Mouse (Mus musculus): ENCODE data around the gene Atg4d. TPM values are rescaled to one million over a fixed set of nuclear protein-coding genes. Genes with fewer than 3 reads are reported as not detected.
"Not testable (repeated sequence)": the region's sequence is repeated elsewhere in the genome, so short reads cannot be mapped to it uniquely, and the experiment has no call there.

Atg4d gene
- polyA plus RNA-seq, 1 experiment from 2014 or later = 52.8 TPM

- H3K27me3 ChIP-seq (replicated peaks; ENCODE audit: control insufficient read depth, insufficient read depth, low read length) = no peaks in the 10 kb centered on the region
- H3K36me3 ChIP-seq (ENCODE audit: control insufficient read depth, insufficient read depth, low read length) = peaks cover 8% of the 10 kb centered on the region; the same call in 1 of the 2 replicates
- ATAC-seq = no peak; the same call in none of the 2 replicates
- peak overlapping the region; percentile 84 for H3K27ac ChIP-seq (ENCODE audit: low read depth, low read length)
- H3K9me3 ChIP-seq (ENCODE audit: control insufficient read depth, low read length) = no peaks in the 10 kb centered on the region
- H3K4me1 ChIP-seq (ENCODE audit: control insufficient read depth, insufficient read depth, low read depth, low read length) = peaks cover 20% of the 10 kb centered on the region
- H3K4me3 ChIP-seq (ENCODE audit: low read length) = peak overlapping the region; percentile 80
- H3K9ac ChIP-seq (ENCODE audit: low read depth, low read length) = peak overlapping the region; percentile 71
- H3K4me2 ChIP-seq (ENCODE audit: low read length) = peak overlapping the region; percentile 92
- WGBS = 20% methylated on average over 17 of the region's 17 CpGs
Observed at GRCm38 (mm10) chr9:21264272-21264999, 657 bp upstream of the Atg4d start.

GRCm38 (mm10) chr9:21265611-21266010, 518 bp downstream of the Atg4d start:
- WGBS = 5% methylated on average over 11 of the region's 11 CpGs

GRCm38 (mm10) chr9:21266889-21267288, 1.8 kb downstream of the Atg4d start:
- WGBS = 99% methylated on average over 5 of the region's 5 CpGs
- ATAC-seq = no peak
- peaks cover 27% of the 10 kb centered on the region for H3K36me3 ChIP-seq (ENCODE audit: control insufficient read depth, insufficient read depth, low read length)
- H3K27me3 ChIP-seq (replicated peaks; ENCODE audit: control insufficient read depth, insufficient read depth, low read length) = no peaks in the 10 kb centered on the region
- H3K4me1 ChIP-seq (ENCODE audit: control insufficient read depth, insufficient read depth, low read depth, low read length) = peaks cover 20% of the 10 kb centered on the region
- H3K4me3 ChIP-seq (ENCODE audit: low read length) = no peak overlapping the region
- H3K9me3 ChIP-seq (ENCODE audit: control insufficient read depth, low read length) = no peaks in the 10 kb centered on the region
- no peak overlapping the region for H3K27ac ChIP-seq (ENCODE audit: low read depth, low read length)
- H3K9ac ChIP-seq (ENCODE audit: low read depth, low read length) = no peak overlapping the region; the same call in 1 of the 2 replicates
- no peak overlapping the region; the same call in 1 of the 2 replicates for H3K4me2 ChIP-seq (ENCODE audit: low read length)

More at GRCm38 (mm10) chr9:21265611-21266010, 518 bp downstream of the Atg4d start:
- ATAC-seq = no peak; the same call in 1 of the 2 replicates
- H3K4me1 ChIP-seq (ENCODE audit: control insufficient read depth, insufficient read depth, low read depth, low read length) = peaks cover 20% of the 10 kb centered on the region
- H3K9me3 ChIP-seq (ENCODE audit: control insufficient read depth, low read length) = no peaks in the 10 kb centered on the region
- peaks cover 15% of the 10 kb centered on the region for H3K36me3 ChIP-seq (ENCODE audit: control insufficient read depth, insufficient read depth, low read length)
- H3K27me3 ChIP-seq (replicated peaks; ENCODE audit: control insufficient read depth, insufficient read depth, low read length) = no peaks in the 10 kb centered on the region
- H3K9ac ChIP-seq (ENCODE audit: low read depth, low read length) = peak overlapping the region; percentile 88
- no peak overlapping the region for H3K27ac ChIP-seq (ENCODE audit: low read depth, low read length)
- peak overlapping the region; percentile 92 for H3K4me2 ChIP-seq (ENCODE audit: low read length)
- peak overlapping the region; percentile 80 for H3K4me3 ChIP-seq (ENCODE audit: low read length)

GRCm38 (mm10) chr9:21268305-21268704, 3.2 kb downstream of the Atg4d start:
- no peak overlapping the region for H3K27ac ChIP-seq (ENCODE audit: low read depth, low read length)
- no peaks in the 10 kb centered on the region for H3K27me3 ChIP-seq (replicated peaks; ENCODE audit: control insufficient read depth, insufficient read depth, low read length)
- H3K4me1 ChIP-seq (ENCODE audit: control insufficient read depth, insufficient read depth, low read depth, low read length) = peaks cover 20% of the 10 kb centered on the region
- H3K9ac ChIP-seq (ENCODE audit: low read depth, low read length) = no peak overlapping the region
- H3K36me3 ChIP-seq (ENCODE audit: control insufficient read depth, insufficient read depth, low read length) = peaks cover 41% of the 10 kb centered on the region
- no peak overlapping the region for H3K4me3 ChIP-seq (ENCODE audit: low read length)
- WGBS = 95% methylated on average over 16 of the region's 16 CpGs
- ATAC-seq = no peak
- no peak overlapping the region for H3K4me2 ChIP-seq (ENCODE audit: low read length)
- no peaks in the 10 kb centered on the region for H3K9me3 ChIP-seq (ENCODE audit: control insufficient read depth, low read length)

GRCm38 (mm10) chr9:21269590-21269989, 4.5 kb downstream of the Atg4d start:
- not testable (repeated sequence) for H3K27me3 ChIP-seq (replicated peaks; ENCODE audit: control insufficient read depth, insufficient read depth, low read length); H3K4me3 ChIP-seq (ENCODE audit: low read length); H3K9ac ChIP-seq (ENCODE audit: low read depth, low read length); ATAC-seq; H3K4me2 ChIP-seq (ENCODE audit: low read length); H3K9me3 ChIP-seq (ENCODE audit: control insufficient read depth, low read length); H3K27ac ChIP-seq (ENCODE audit: low read depth, low read length)
- 85% methylated on average over 5 of the region's 5 CpGs for WGBS
- Histone ChIP-seq H3K36me3 (ENCODE audit: control insufficient read depth, insufficient read depth, low read length) (peaks cover 48% of the 10 kb centered on the region), H3K4me1 (ENCODE audit: control insufficient read depth, insufficient read depth, low read depth, low read length) (peaks cover 16% of the 10 kb centered on the region)

GRCm38 (mm10) chr9:21272391-21272790, 7.3 kb downstream of the Atg4d start:
- no peaks in the 10 kb centered on the region for H3K27me3 ChIP-seq (replicated peaks; ENCODE audit: control insufficient read depth, insufficient read depth, low read length)
- no peaks in the 10 kb centered on the region for H3K4me1 ChIP-seq (ENCODE audit: control insufficient read depth, insufficient read depth, low read depth, low read length)
- no peaks in the 10 kb centered on the region for H3K9me3 ChIP-seq (ENCODE audit: control insufficient read depth, low read length)
- no peak overlapping the region for H3K27ac ChIP-seq (ENCODE audit: low read depth, low read length)
- WGBS = 92% methylated on average over 9 of the region's 9 CpGs
- no peak overlapping the region for H3K4me2 ChIP-seq (ENCODE audit: low read length)
- no peak overlapping the region for H3K4me3 ChIP-seq (ENCODE audit: low read length)
- no peak overlapping the region for H3K9ac ChIP-seq (ENCODE audit: low read depth, low read length)
- no peak for ATAC-seq
- peaks cover 62% of the 10 kb centered on the region for H3K36me3 ChIP-seq (ENCODE audit: control insufficient read depth, insufficient read depth, low read length)

GRCm38 (mm10) chr9:21273094-21273493, 8.0 kb downstream of the Atg4d start:
- Histone ChIP-seq H3K9ac (ENCODE audit: low read depth, low read length) (no peak overlapping the region), H3K27me3 (replicated peaks; ENCODE audit: control insufficient read depth, insufficient read depth, low read length) (no peaks in the 10 kb centered on the region), H3K36me3 (ENCODE audit: control insufficient read depth, insufficient read depth, low read length) (peaks cover 63% of the 10 kb centered on the region), H3K27ac (ENCODE audit: low read depth, low read length) (no peak overlapping the region), H3K4me2 (ENCODE audit: low read length) (no peak overlapping the region), H3K4me3 (ENCODE audit: low read length) (no peak overlapping the region), H3K4me1 (ENCODE audit: control insufficient read depth, insufficient read depth, low read depth, low read length) (no peaks in the 10 kb centered on the region), H3K9me3 (ENCODE audit: control insufficient read depth, low read length) (no peaks in the 10 kb centered on the region)
- ATAC-seq = no peak
- 84% methylated on average over 8 of the region's 8 CpGs for WGBS

- Histone ChIP-seq H3K4me1 (ENCODE audit: control insufficient read depth, insufficient read depth, low read depth, low read length) (no peaks in the 10 kb centered on the region), H3K4me3 (ENCODE audit: low read length) (no peak overlapping the region), H3K27ac (ENCODE audit: low read depth, low read length) (no peak overlapping the region), H3K36me3 (ENCODE audit: control insufficient read depth, insufficient read depth, low read length) (peaks cover 58% of the 10 kb centered on the region), H3K4me2 (ENCODE audit: low read length) (no peak overlapping the region), H3K27me3 (replicated peaks; ENCODE audit: control insufficient read depth, insufficient read depth, low read length) (no peaks in the 10 kb centered on the region), H3K9me3 (ENCODE audit: control insufficient read depth, low read length) (no peaks in the 10 kb centered on the region), H3K9ac (ENCODE audit: low read depth, low read length) (no peak overlapping the region)
- no peak for ATAC-seq
- WGBS = 78% methylated on average over 7 of the region's 7 CpGs
Observed at GRCm38 (mm10) chr9:21273520-21274228, 8.6 kb downstream of the Atg4d start.

GRCm38 (mm10) chr9:21274336-21274735, 9.2 kb downstream of the Atg4d start:
- no peak overlapping the region for H3K4me2 ChIP-seq (ENCODE audit: low read length)
- H3K9ac ChIP-seq (ENCODE audit: low read depth, low read length) = no peak overlapping the region
- WGBS = 90% methylated on average over 3 of the region's 3 CpGs
- H3K4me1 ChIP-seq (ENCODE audit: control insufficient read depth, insufficient read depth, low read depth, low read length) = no peaks in the 10 kb centered on the region
- no peak overlapping the region for H3K27ac ChIP-seq (ENCODE audit: low read depth, low read length)
- no peak for ATAC-seq
- no peaks in the 10 kb centered on the region for H3K9me3 ChIP-seq (ENCODE audit: control insufficient read depth, low read length)
- H3K4me3 ChIP-seq (ENCODE audit: low read length) = no peak overlapping the region
- peaks cover 57% of the 10 kb centered on the region for H3K36me3 ChIP-seq (ENCODE audit: control insufficient read depth, insufficient read depth, low read length)
- no peaks in the 10 kb centered on the region for H3K27me3 ChIP-seq (replicated peaks; ENCODE audit: control insufficient read depth, insufficient read depth, low read length)

Measured in hindbrain, embryonic 16.5 days (tissue).